ENCODE assay signal across 8 mouse cellular contexts in the genomic region with DNA sequence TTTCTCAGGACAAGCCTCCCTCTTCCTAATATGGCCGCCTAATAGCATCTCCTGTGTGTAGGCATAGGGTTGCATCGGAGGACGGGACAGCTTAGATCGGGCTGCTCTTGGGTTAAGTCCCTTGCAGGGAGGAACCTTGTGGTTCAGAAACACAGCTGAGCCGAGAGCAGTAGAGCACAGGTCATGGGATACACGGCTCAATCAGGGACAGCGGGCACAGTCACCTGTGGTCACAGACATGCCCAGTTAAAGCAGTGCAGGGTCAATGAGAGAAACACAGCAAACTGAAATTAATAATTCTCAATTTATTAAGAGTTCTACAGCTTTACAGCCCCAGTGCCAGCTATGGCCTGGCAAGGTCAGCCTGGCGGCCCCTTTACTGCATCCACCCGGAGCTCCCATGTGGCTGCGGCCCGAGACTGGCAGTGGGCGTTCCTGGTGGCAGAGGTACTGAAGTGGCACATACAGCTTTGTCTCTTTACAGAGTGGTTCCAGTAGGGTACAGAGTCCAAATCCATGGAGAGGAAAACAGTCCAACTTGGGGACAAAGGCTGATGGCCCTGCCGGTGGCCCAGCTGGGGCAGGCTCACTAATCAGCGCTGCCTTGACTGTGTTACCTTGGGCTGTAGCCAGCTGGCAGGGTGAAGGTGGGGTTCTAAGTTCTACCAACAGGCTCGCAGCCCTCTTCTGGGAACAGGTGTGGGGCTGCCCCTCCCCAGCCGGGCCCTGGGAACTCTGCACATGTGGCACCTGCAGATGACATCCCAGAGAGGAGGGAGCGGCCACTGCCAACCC. TPM values are rescaled to one million over a fixed set of nuclear protein-coding genes. Genes with fewer than 3 reads are reported as not detected.
DNase-seq lines count a peak whose midpoint lies in the region; ATAC-seq and TF ChIP-seq lines count a peak whose summit lies in the region.
"Had no signal": no experiment of that assay in that cellular context is flagged by ENCODE, and none has a peak within 500 bp of the region (broad histone marks: within the 10 kb centered on the region; RNA-seq: fewer than 3 reads in every experiment).

No protein-coding gene starts in this region.

- H3K4me1 ChIP-seq in liver, adult 2 months (ENCODE audit: control insufficient read depth, insufficient read depth, low read length) = peaks cover 44% of the 10 kb centered on the region
- H3K4me1 ChIP-seq in hindbrain, embryonic 14.5 days (replicated peaks; ENCODE audit: control insufficient read depth, insufficient read depth, low read length) = no peaks in the 10 kb centered on the region; the same call in none of the 2 replicates
- H3K4me1 ChIP-seq: neural tube, embryonic 12.5 days had no signal

- no peak for TF ChIP-seq POLR2A in liver, adult 2 months (IDR thresholded peaks at IDR 0.05; ENCODE audit: extremely low read depth, insufficient read depth, low read length)

- peak; percentile 4; the same call in 1 of the 2 replicates for ATAC-seq in hindbrain, embryonic 14.5 days (ENCODE audit: low FRiP score)

- DNase-seq in liver, adult 2 months (ENCODE audit: extremely low read depth, low read depth, low spot score) = peak; percentile 99
- no peak for DNase-seq in liver
- DNase-seq in hindbrain, embryonic 14.5 days (ENCODE audit: low spot score) = no peak
- peak; percentile 83 for DNase-seq in kidney, postnatal 14 days
- peak; percentile 65 for DNase-seq in thymus, postnatal 14 days
- DNase-seq in layer of hippocampus, adult 9-11 months = no peak
- no peak for DNase-seq in cerebellum, adult 8-10 months

- H3K4me2 ChIP-seq in hindbrain, embryonic 14.5 days (replicated peaks) = no peak overlapping the region
- H3K4me2 ChIP-seq: neural tube, embryonic 12.5 days had no signal

- no peaks in the 10 kb centered on the region for H3K27me3 ChIP-seq in liver, adult 2 months (ENCODE audit: control insufficient read depth, insufficient read depth, low read length)
- no peaks in the 10 kb centered on the region for H3K27me3 ChIP-seq in hindbrain, embryonic 14.5 days (ENCODE audit: control insufficient read depth, insufficient read depth, low read length)
- H3K27me3 ChIP-seq: neural tube, embryonic 12.5 days had no signal

- H3K27ac ChIP-seq in liver, adult 2 months (replicated peaks; ENCODE audit: insufficient read depth, low read depth, low read length) = peak overlapping the region; percentile 72
- H3K27ac ChIP-seq in hindbrain, embryonic 14.5 days = peak overlapping the region; percentile 40; the same call in 1 of the 2 replicates
- H3K27ac ChIP-seq: neural tube, embryonic 12.5 days had no signal

- peak overlapping the region; percentile 27; the same call in 1 of the 2 replicates for H3K9ac ChIP-seq in liver, adult 2 months (ENCODE audit: low read depth, low read length)
- no peak overlapping the region for H3K9ac ChIP-seq in hindbrain, embryonic 14.5 days
- H3K9ac ChIP-seq: neural tube, embryonic 12.5 days had no signal

- no peaks in the 10 kb centered on the region for H3K9me3 ChIP-seq in hindbrain, embryonic 14.5 days (ENCODE audit: control insufficient read depth, low read length)
- H3K9me3 ChIP-seq: neural tube, embryonic 12.5 days had no signal

- no peak overlapping the region for H3K4me3 ChIP-seq in liver, adult 2 months (ENCODE audit: insufficient read depth, low read depth, low read length)
- no peak overlapping the region for H3K4me3 ChIP-seq in hindbrain, embryonic 14.5 days (replicated peaks; ENCODE audit: low read length)
- H3K4me3 ChIP-seq: neural tube, embryonic 12.5 days had no signal

- WGBS in liver, adult 2 months = 26% methylated on average over 17 of the region's 17 CpGs
- WGBS in hindbrain, embryonic 14.5 days = 82% methylated on average over 17 of the region's 17 CpGs

- TF ChIP-seq CTCF in liver, adult 2 months (IDR thresholded peaks at IDR 0.05; ENCODE audit: low read depth, low read length) = peak; percentile 25; the same call in 1 of the 2 replicates

- H3K36me3 ChIP-seq in liver, adult 2 months (ENCODE audit: control insufficient read depth, insufficient read depth, low read length) = peaks cover 2% of the 10 kb centered on the region; the same call in 1 of the 2 replicates
- peaks cover 75% of the 10 kb centered on the region for H3K36me3 ChIP-seq in hindbrain, embryonic 14.5 days (replicated peaks; ENCODE audit: control insufficient read depth, insufficient read depth)

- no peaks in the 10 kb centered on the region for H3K79me2 ChIP-seq in liver, adult 2 months (ENCODE audit: control insufficient read depth, insufficient read depth, low read length)

RNA-seq across cellular contexts. Expression of a gene that starts 27.5 kb away (rescaled TPM):
- total RNA-seq in liver, adult 2 months (2014; rRNA removed) = 4.4 and 6.2 TPM in 2 replicates
- polyA plus RNA-seq in liver, adult 2 months (2012; rRNA removed) = 27.3 and 31.4 TPM in 2 replicates
- polyA plus RNA-seq in hindbrain, embryonic 14.5 days (2014; fragmentation: Nextera tagmentation; extraction: Ambion mirVana) = 59.5 and 61.7 TPM in 2 replicates

RNA-seq across cellular contexts. Expression of a gene that starts 31.1 kb away (rescaled TPM):
- 9.1 and 9.7 TPM in 2 replicates for total RNA-seq in liver, adult 2 months (2014; rRNA removed)
- polyA plus RNA-seq in liver, adult 2 months (2012; rRNA removed) = 9.2 and 11.5 TPM in 2 replicates
- polyA plus RNA-seq in hindbrain, embryonic 14.5 days (2014; fragmentation: Nextera tagmentation; extraction: Ambion mirVana) = 22.4 and 27.9 TPM in 2 replicates

Comparison
In these comparisons a context has a peak if more than half of its experiments do, and no peak if none do; other contexts are left out.
1. DNase-seq: peak in liver, adult 2 months (single experiment), kidney, postnatal 14 days (single experiment) and thymus, postnatal 14 days (single experiment); none in liver (single experiment), hindbrain, embryonic 14.5 days (single experiment), layer of hippocampus, adult 9-11 months (single experiment) and cerebellum, adult 8-10 months (single experiment).